In the genomic region with DNA sequence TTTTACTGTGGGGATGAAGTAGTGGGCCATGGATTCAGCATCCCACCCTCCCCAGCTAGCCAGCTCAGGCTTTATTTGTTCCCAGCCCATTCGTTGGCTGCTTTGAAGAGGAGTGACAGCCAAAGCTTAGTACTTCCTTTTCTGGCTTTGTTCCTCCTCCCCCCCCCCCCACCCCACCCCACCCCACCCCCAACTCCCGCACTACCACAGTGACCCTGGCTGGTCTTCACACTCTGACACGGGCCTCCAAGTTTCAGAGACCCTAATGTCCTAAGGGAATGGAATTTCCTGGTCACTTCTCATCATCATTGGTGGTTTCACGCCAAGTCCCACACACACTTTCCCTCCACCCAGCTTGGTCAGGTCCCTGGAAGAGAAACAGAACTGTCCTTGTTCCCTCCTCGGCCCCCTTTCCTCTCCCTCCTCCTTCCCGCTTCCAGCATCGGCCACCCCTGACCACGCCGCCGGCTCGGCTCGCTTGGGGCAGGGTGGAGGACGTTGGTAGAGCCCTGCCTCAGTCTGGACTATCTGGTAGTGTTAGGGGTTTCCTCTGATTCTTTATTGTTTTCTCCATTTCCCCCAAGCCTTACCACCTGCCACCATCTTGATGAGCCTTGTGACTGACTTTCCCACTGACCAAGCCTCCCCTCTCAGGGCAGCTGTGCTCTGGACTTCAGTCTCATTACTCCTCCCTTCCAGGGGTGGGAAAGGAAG, we compare ENCODE assay signal across 8 mouse cellular contexts. TPM values are rescaled to one million over a fixed set of nuclear protein-coding genes. Genes with fewer than 3 reads are reported as not detected.
A peak's percentile ranks its signal among the peaks of the same experiment; 100 is the strongest.
DNase-seq lines count a peak whose midpoint lies in the region; ATAC-seq and TF ChIP-seq lines count a peak whose summit lies in the region.

No protein-coding gene starts in this region.

- H3K27me3 ChIP-seq in embryonic facial prominence, embryonic 13.5 days = no peaks in the 10 kb centered on the region
- H3K27me3 ChIP-seq in heart, postnatal 0 days (ENCODE audit: control insufficient read depth, insufficient read depth, low read length) = no peaks in the 10 kb centered on the region
- no peaks in the 10 kb centered on the region for H3K27me3 ChIP-seq in liver, embryonic 15.5 days
- no peaks in the 10 kb centered on the region for H3K27me3 ChIP-seq in neural tube, embryonic 11.5 days (ENCODE audit: control insufficient read depth, insufficient read depth, low read length)

- H3K4me3 ChIP-seq in embryonic facial prominence, embryonic 13.5 days = peak overlapping the region; percentile 82
- peak overlapping the region; percentile 89 for H3K4me3 ChIP-seq in heart, postnatal 0 days (ENCODE audit: low read depth, low read length)
- peak overlapping the region; percentile 82 for H3K4me3 ChIP-seq in liver, embryonic 15.5 days (replicated peaks)
- peak overlapping the region; percentile 68 for H3K4me3 ChIP-seq in neural tube, embryonic 11.5 days (ENCODE audit: low read depth, low read length)

- H3K36me3 ChIP-seq in embryonic facial prominence, embryonic 13.5 days = peaks cover 47% of the 10 kb centered on the region
- peaks cover 34% of the 10 kb centered on the region for H3K36me3 ChIP-seq in heart, postnatal 0 days (replicated peaks; ENCODE audit: control insufficient read depth, insufficient read depth, low read length)
- peaks cover 43% of the 10 kb centered on the region for H3K36me3 ChIP-seq in liver, embryonic 15.5 days (replicated peaks)
- H3K36me3 ChIP-seq in neural tube, embryonic 11.5 days (ENCODE audit: control insufficient read depth, insufficient read depth, low read length) = peaks cover 19% of the 10 kb centered on the region

- TF ChIP-seq CTCF in heart, postnatal 0 days (IDR thresholded peaks at IDR 0.05; ENCODE audit: low read depth) = no peak

- H3K9me3 ChIP-seq in embryonic facial prominence, embryonic 13.5 days = no peaks in the 10 kb centered on the region
- no peaks in the 10 kb centered on the region for H3K9me3 ChIP-seq in heart, postnatal 0 days (replicated peaks; ENCODE audit: control insufficient read depth, low read length)
- H3K9me3 ChIP-seq in liver, embryonic 15.5 days (replicated peaks) = no peaks in the 10 kb centered on the region
- no peaks in the 10 kb centered on the region for H3K9me3 ChIP-seq in neural tube, embryonic 11.5 days (ENCODE audit: control insufficient read depth, low read length)

- TF ChIP-seq EP300 in heart, postnatal 0 days (IDR thresholded peaks at IDR 0.05; ENCODE audit: low read depth) = no peak

- peak overlapping the region; percentile 88 for H3K4me2 ChIP-seq in embryonic facial prominence, embryonic 13.5 days
- peak overlapping the region; percentile 81 for H3K4me2 ChIP-seq in heart, postnatal 0 days (ENCODE audit: low read depth, low read length)
- peak overlapping the region; percentile 97 for H3K4me2 ChIP-seq in liver, embryonic 15.5 days
- H3K4me2 ChIP-seq in neural tube, embryonic 11.5 days (ENCODE audit: low read depth) = peak overlapping the region; percentile 81

- peaks cover 37% of the 10 kb centered on the region for H3K4me1 ChIP-seq in embryonic facial prominence, embryonic 13.5 days
- H3K4me1 ChIP-seq in heart, postnatal 0 days (ENCODE audit: control insufficient read depth, insufficient read depth) = peaks cover 24% of the 10 kb centered on the region
- peaks cover 59% of the 10 kb centered on the region for H3K4me1 ChIP-seq in liver, embryonic 15.5 days (replicated peaks)
- H3K4me1 ChIP-seq in neural tube, embryonic 11.5 days (ENCODE audit: control insufficient read depth, insufficient read depth, low read length) = peaks cover 19% of the 10 kb centered on the region

- DNase-seq in urinary bladder, postnatal 25 days (ENCODE audit: low spot score) = peak; percentile 41
- no peak for DNase-seq in urinary bladder, adult 2 months (ENCODE audit: low spot score)
- peak; percentile 74 for DNase-seq in heart, postnatal 0 days (ENCODE audit: low spot score)
- DNase-seq in kidney, postnatal 36 days = peak; percentile 71 to 80
- peak; percentile 57 for DNase-seq in neural tube, embryonic 11.5 days (ENCODE audit: low spot score)
- peak; percentile 43 for DNase-seq in thymus, postnatal 14 days

- 3% methylated on average over 13 of the region's 13 CpGs for WGBS in embryonic facial prominence, embryonic 13.5 days
- WGBS in heart, postnatal 0 days = 23% methylated on average over 12 of the region's 13 CpGs
- WGBS in liver, embryonic 15.5 days (ENCODE audit: insufficient replicate concordance) = under 1% methylated on average over 13 of the region's 13 CpGs
- 2% methylated on average over 13 of the region's 13 CpGs for WGBS in neural tube, embryonic 11.5 days

- ATAC-seq in embryonic facial prominence, embryonic 13.5 days (ENCODE audit: insufficient number of reproducible peaks, insufficient read depth, low FRiP score, low TSS enrichment, low read depth) = peak; percentile 29
- peak; percentile 31 for ATAC-seq in heart, postnatal 0 days (ENCODE audit: insufficient read depth, low read depth)
- no peak for ATAC-seq in liver, embryonic 15.5 days (ENCODE audit: insufficient read depth)
- 0 out of 2 replicates have a peak, but pooled peaks have one; percentile 6 for ATAC-seq in neural tube, embryonic 11.5 days (ENCODE audit: insufficient read depth, low FRiP score, low TSS enrichment)

- H3K9ac ChIP-seq in embryonic facial prominence, embryonic 13.5 days = peak overlapping the region; percentile 95
- peak overlapping the region; percentile 91 for H3K9ac ChIP-seq in heart, postnatal 0 days (replicated peaks; ENCODE audit: low read depth, low read length)
- H3K9ac ChIP-seq in liver, embryonic 15.5 days = peak overlapping the region; percentile 96
- peak overlapping the region; percentile 76 for H3K9ac ChIP-seq in neural tube, embryonic 11.5 days (ENCODE audit: low read length)

- peak overlapping the region; percentile 97 for H3K27ac ChIP-seq in embryonic facial prominence, embryonic 13.5 days
- peak overlapping the region; percentile 94 for H3K27ac ChIP-seq in heart, postnatal 0 days (ENCODE audit: low read depth)
- H3K27ac ChIP-seq in liver, embryonic 15.5 days (replicated peaks) = peak overlapping the region; percentile 91
- peak overlapping the region; percentile 94 for H3K27ac ChIP-seq in neural tube, embryonic 11.5 days (ENCODE audit: low read depth, low read length)

RNA-seq across cellular contexts. Expression of gene Cdc42se1, which starts 1.4 kb away (rescaled TPM):
- polyA plus RNA-seq in urinary bladder, adult 2 months (2012; rRNA removed) = 77.2 and 92.7 TPM in 2 replicates
- 89.6 and 91.2 TPM in 2 replicates for polyA plus RNA-seq in embryonic facial prominence, embryonic 13.5 days (2015; fragmentation: Nextera tagmentation; extraction: Ambion mirVana)
- total RNA-seq in heart, postnatal 0 days (2014; rRNA removed; ENCODE audit: low replicate concordance) = 75.5 and 78.2 TPM in 2 replicates
- polyA plus RNA-seq in heart, postnatal 0 days (2015; fragmentation: Nextera tagmentation; extraction: Ambion mirVana) = 33.6 TPM in 2 replicates
- 36.7 and 42.6 TPM in 2 replicates for polyA plus RNA-seq in liver, embryonic 15.5 days (2015; fragmentation: Nextera tagmentation; extraction: Ambion mirVana)
- 104 and 109 TPM in 2 replicates for polyA plus RNA-seq in neural tube, embryonic 11.5 days (2014; fragmentation: Nextera tagmentation; extraction: Ambion mirVana)

RNA-seq across cellular contexts. Expression of gene Mllt11, which starts 2.0 kb away (rescaled TPM):
- polyA plus RNA-seq in urinary bladder, adult 2 months (2012; rRNA removed) = 11.0 and 15.4 TPM in 2 replicates
- 18.8 and 20.3 TPM in 2 replicates for polyA plus RNA-seq in embryonic facial prominence, embryonic 13.5 days (2015; fragmentation: Nextera tagmentation; extraction: Ambion mirVana)
- total RNA-seq in heart, postnatal 0 days (2014; rRNA removed; ENCODE audit: low replicate concordance) = 4.3 and 6.1 TPM in 2 replicates
- polyA plus RNA-seq in heart, postnatal 0 days (2015; fragmentation: Nextera tagmentation; extraction: Ambion mirVana) = 8.9 and 9.0 TPM in 2 replicates
- 2.2 and 2.7 TPM in 2 replicates for polyA plus RNA-seq in liver, embryonic 15.5 days (2015; fragmentation: Nextera tagmentation; extraction: Ambion mirVana)
- 173 and 176 TPM in 2 replicates for polyA plus RNA-seq in neural tube, embryonic 11.5 days (2014; fragmentation: Nextera tagmentation; extraction: Ambion mirVana)

RNA-seq across cellular contexts. Expression of gene Gm128, which starts 11.5 kb away (rescaled TPM):
- polyA plus RNA-seq in urinary bladder, adult 2 months (2012; rRNA removed) = 0.47 and 0.58 TPM in 2 replicates
- polyA plus RNA-seq in embryonic facial prominence, embryonic 13.5 days (2015; fragmentation: Nextera tagmentation; extraction: Ambion mirVana) = 0.46 and 0.61 TPM in 2 replicates
- total RNA-seq in heart, postnatal 0 days (2014; rRNA removed; ENCODE audit: low replicate concordance) = 1.1 TPM in 1 of 2 replicates, not detected in the other
- 0.07 TPM in 1 of 2 replicates, not detected in the other for polyA plus RNA-seq in heart, postnatal 0 days (2015; fragmentation: Nextera tagmentation; extraction: Ambion mirVana)
- polyA plus RNA-seq in liver, embryonic 15.5 days (2015; fragmentation: Nextera tagmentation; extraction: Ambion mirVana) = 0.07 and 0.12 TPM in 2 replicates
- polyA plus RNA-seq in neural tube, embryonic 11.5 days (2014; fragmentation: Nextera tagmentation; extraction: Ambion mirVana) = 0.33 TPM in 1 of 2 replicates, not detected in the other

RNA-seq across cellular contexts. Expression of gene Gabpb2, which starts 12.2 kb away (rescaled TPM):
- polyA plus RNA-seq in urinary bladder, adult 2 months (2012; rRNA removed) = 21.4 and 21.9 TPM in 2 replicates
- polyA plus RNA-seq in embryonic facial prominence, embryonic 13.5 days (2015; fragmentation: Nextera tagmentation; extraction: Ambion mirVana) = 13.9 and 14.2 TPM in 2 replicates
- 6.6 and 7.2 TPM in 2 replicates for total RNA-seq in heart, postnatal 0 days (2014; rRNA removed; ENCODE audit: low replicate concordance)
- 3.1 TPM in 2 replicates for polyA plus RNA-seq in heart, postnatal 0 days (2015; fragmentation: Nextera tagmentation; extraction: Ambion mirVana)
- 6.2 and 7.1 TPM in 2 replicates for polyA plus RNA-seq in liver, embryonic 15.5 days (2015; fragmentation: Nextera tagmentation; extraction: Ambion mirVana)
- polyA plus RNA-seq in neural tube, embryonic 11.5 days (2014; fragmentation: Nextera tagmentation; extraction: Ambion mirVana) = 4.7 and 4.8 TPM in 2 replicates

RNA-seq across cellular contexts. Expression of gene Bnipl, which starts 21.1 kb away (rescaled TPM):
- 13.5 and 15.1 TPM in 2 replicates for polyA plus RNA-seq in urinary bladder, adult 2 months (2012; rRNA removed)
- 4.9 and 6.2 TPM in 2 replicates for polyA plus RNA-seq in embryonic facial prominence, embryonic 13.5 days (2015; fragmentation: Nextera tagmentation; extraction: Ambion mirVana)
- total RNA-seq in heart, postnatal 0 days (2014; rRNA removed; ENCODE audit: low replicate concordance) = 3.9 TPM in 1 of 2 replicates, not detected in the other
- not detected in 2 replicates for polyA plus RNA-seq in heart, postnatal 0 days (2015; fragmentation: Nextera tagmentation; extraction: Ambion mirVana)
- not detected in 2 replicates for polyA plus RNA-seq in liver, embryonic 15.5 days (2015; fragmentation: Nextera tagmentation; extraction: Ambion mirVana)
- 0.31 and 0.54 TPM in 2 replicates for polyA plus RNA-seq in neural tube, embryonic 11.5 days (2014; fragmentation: Nextera tagmentation; extraction: Ambion mirVana)
